Mouse (Mus musculus) adrenal gland, postnatal 25 days (tissue): ENCODE results near the gene Zdhhc1. TPM values are rescaled to one million over a fixed set of nuclear protein-coding genes. Genes with fewer than 3 reads are reported as not detected.

ENCODE experiments used
- DNase-seq: peaks from one replicate; pipeline ENCODE4 v3.0.0; 2021; ENCODE audit warnings: mixed read lengths
- total RNA-seq: library from RNA; stranded (reverse); gene quantifications from 2 replicates; pipeline ENCODE4 v1.2.3, GENCODE M21; 2021

Zdhhc1 gene
- total RNA-seq, 1 experiment from 2014 or later = 20.6 TPM

- no peak for DNase-seq
Observed at GRCm38 (mm10) chr8:105517346-105517745, 20.6 kb upstream of the Zdhhc1 start.

- peak; percentile 73 for DNase-seq
Observed at GRCm38 (mm10) chr8:105516018-105516645, 19.4 kb upstream of the Zdhhc1 start.

GRCm38 (mm10) chr8:105514656-105515055 is 18.0 kb upstream of the Zdhhc1 start:
- DNase-seq = peak; percentile 65

- DNase-seq = no peak
Observed at GRCm38 (mm10) chr8:105514194-105514593, 17.5 kb upstream of the Zdhhc1 start.

GRCm38 (mm10) chr8:105509997-105510735 is 13.5 kb upstream of the Zdhhc1 start:
- DNase-seq = no peak

- no peak for DNase-seq
Observed at GRCm38 (mm10) chr8:105508758-105509157, 12.1 kb upstream of the Zdhhc1 start.

GRCm38 (mm10) chr8:105506977-105507376 is 10.3 kb upstream of the Zdhhc1 start:
- DNase-seq = no peak

- DNase-seq = no peak
Observed at GRCm38 (mm10) chr8:105504617-105505016, 7.9 kb upstream of the Zdhhc1 start.

GRCm38 (mm10) chr8:105499787-105500186 is 3.1 kb upstream of the Zdhhc1 start:
- no peak for DNase-seq

- no peak for DNase-seq
Observed at GRCm38 (mm10) chr8:105495350-105496302, 1.1 kb downstream of the Zdhhc1 start.

- no peak for DNase-seq
Observed at GRCm38 (mm10) chr8:105494566-105494965, 2.1 kb downstream of the Zdhhc1 start.

- no peak for DNase-seq
Observed at GRCm38 (mm10) chr8:105493495-105493894, 3.2 kb downstream of the Zdhhc1 start.

- DNase-seq = no peak
Observed at GRCm38 (mm10) chr8:105489281-105489680, 7.4 kb downstream of the Zdhhc1 start.

- DNase-seq = no peak
Observed at GRCm38 (mm10) chr8:105488082-105488481, 8.6 kb downstream of the Zdhhc1 start.

- DNase-seq = peak; percentile 58
Observed at GRCm38 (mm10) chr8:105484392-105484791, 12.3 kb downstream of the Zdhhc1 start.

GRCm38 (mm10) chr8:105484030-105484368 is 12.7 kb downstream of the Zdhhc1 start:
- no peak for DNase-seq

- DNase-seq = peak; percentile 37
Observed at GRCm38 (mm10) chr8:105483212-105484029, 13.3 kb downstream of the Zdhhc1 start.

GRCm38 (mm10) chr8:105482123-105482522 is 14.6 kb downstream of the Zdhhc1 start:
- DNase-seq = no peak

- peak; percentile 40 for DNase-seq
Observed at GRCm38 (mm10) chr8:105481453-105481852, 15.2 kb downstream of the Zdhhc1 start.

- DNase-seq = no peak
Observed at GRCm38 (mm10) chr8:105481013-105481412, 15.7 kb downstream of the Zdhhc1 start.

- DNase-seq = no peak
Observed at GRCm38 (mm10) chr8:105477792-105478191, 18.9 kb downstream of the Zdhhc1 start.
